Mouse (Mus musculus) ovary, adult 18-20 months (tissue): ENCODE results near the gene Faiml.
A peak's percentile ranks its signal among the peaks of the same experiment; 100 is the strongest.

Source experiments
- DNase-seq: peaks from one replicate; pipeline ENCODE4 v3.0.0; 2022; ENCODE audit warnings: low spot score, mixed read lengths

The Faiml gene

GRCm38 (mm10) chr9:99237139-99237538 is at the start of gene Faiml:
Gene Faiml (minus strand): TSS chr9:99237239.
- DNase-seq, result no peak

- DNase-seq, result no peak
These were observed 21.9 kb upstream of the Faiml start for GRCm38 (mm10) chr9:99258891-99259290.

DNA sequence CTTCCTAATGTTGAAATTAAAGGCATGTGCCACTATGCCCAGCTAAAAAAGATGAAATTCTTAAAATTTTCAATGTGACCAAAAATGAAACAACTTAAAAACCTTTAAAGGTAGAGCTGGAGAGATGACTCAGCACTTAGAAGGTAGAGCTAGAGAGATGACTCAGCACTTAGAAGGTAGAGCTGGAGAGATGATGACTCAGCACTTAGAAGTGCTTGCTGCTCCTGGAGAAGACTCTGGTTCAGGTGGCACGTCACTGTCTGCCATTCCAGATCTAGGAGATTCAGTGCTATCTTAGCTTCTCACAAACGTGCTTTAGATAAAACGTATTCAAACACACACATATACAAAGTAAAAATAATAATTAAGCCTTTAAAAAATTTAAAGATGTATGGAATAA is 19.8 kb upstream of the Faiml start:
- DNase-seq, result no peak

- DNase-seq, result no peak
These were observed 19.2 kb upstream of the Faiml start for GRCm38 (mm10) chr9:99256206-99256605.

DNA sequence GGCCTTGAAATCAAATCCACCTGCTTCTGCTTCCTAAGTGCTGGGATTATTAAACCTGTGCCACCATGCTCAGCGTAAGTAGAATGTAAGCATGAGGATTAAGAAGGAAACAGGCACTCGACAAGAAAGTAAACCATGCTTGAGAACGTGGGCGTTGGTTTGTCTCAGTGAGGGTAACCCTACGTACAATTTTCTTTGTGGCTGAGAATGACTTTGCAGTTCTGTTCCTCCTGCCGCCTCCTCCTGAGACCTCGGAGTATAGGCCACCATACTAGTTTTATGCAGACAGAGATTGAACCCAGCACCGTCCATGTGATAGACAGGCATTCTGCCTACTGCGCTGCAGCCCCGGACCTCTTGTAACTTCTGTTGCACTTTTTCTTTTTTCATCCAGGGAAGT is 16.8 kb upstream of the Faiml start:
- no peak for DNase-seq

DNA sequence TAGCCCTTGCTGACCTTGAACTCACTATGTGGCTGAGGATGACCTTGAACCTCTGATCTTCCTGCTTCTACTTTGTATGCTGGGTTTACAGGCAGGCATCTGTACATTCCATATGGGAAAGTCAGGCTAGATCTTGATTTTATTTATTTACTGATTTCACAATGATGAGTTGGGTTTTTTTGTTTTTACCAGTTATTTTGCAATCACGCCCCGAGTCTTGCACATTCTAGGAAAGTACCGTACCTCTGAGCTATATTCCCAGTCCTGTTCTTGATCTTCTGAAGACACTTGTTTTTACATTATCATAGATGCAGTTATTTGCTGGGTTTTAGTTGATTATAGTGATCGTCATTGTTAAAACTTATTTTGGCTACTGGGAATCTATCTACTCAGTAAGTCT is 11.9 kb upstream of the Faiml start:
- DNase-seq, result no peak

- no peak for DNase-seq
These were observed 11.3 kb upstream of the Faiml start for GRCm38 (mm10) chr9:99248304-99248703.

- DNase-seq, result no peak
These were observed 6.9 kb upstream of the Faiml start for GRCm38 (mm10) chr9:99243895-99244293.

- peak; percentile 92 for DNase-seq
These were observed 6.3 kb upstream of the Faiml start, which contains the start of gene Cep70 for GRCm38 (mm10) chr9:99243190-99243894. Gene Cep70 (plus strand): TSS chr9:99243367.

DNA sequence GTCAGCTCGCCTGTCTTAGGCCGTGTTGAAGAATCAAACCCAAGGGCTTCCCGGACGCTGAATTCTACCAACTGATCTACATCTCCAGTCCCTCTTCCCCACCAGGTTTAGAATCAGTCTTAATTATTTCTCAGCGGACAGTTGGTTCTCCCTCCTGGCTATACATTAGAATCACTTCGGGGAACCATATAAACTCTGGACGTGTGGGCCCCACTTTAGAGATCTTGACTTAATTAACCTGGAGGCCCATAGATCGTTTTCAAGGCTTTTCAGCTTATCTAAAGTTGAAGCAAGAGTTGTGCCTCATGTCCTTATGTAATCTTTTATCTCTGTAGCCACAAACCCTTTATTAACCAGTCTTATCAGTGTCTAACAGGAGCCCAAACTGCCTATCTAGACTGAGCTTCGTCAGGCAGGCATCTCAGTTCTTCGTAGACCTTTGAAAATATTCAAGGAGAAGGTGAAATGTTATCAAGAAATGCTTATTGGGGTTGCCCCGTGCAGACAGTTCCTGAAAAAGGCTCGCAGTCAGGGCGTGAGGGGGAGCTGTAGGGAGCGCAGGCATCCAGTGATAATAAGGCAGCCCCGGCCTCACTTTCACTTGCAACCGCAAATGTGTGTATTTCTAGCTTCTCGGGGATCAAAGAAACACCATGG is 5.6 kb upstream of the Faiml start:
- DNase-seq, result no peak

DNA sequence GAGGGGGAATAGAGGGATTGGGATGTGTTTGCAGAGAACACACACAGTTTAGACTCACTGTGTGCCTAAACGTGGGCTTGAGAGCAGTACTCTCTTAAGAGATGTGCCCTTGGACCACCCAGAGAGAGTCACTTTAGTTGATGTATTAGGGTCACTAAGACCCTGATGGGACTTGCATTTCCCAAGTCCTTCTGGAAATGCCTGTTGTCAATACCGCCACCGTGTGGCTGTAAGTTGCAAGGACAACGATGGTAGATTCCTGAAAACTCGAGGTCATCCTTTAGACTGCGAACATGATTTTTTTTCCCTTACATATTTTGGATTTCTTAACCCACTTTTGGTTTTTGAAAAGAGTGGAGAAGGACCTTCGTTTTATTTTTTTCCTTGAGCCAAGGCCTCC is 5.0 kb upstream of the Faiml start:
- DNase-seq, result no peak

DNA sequence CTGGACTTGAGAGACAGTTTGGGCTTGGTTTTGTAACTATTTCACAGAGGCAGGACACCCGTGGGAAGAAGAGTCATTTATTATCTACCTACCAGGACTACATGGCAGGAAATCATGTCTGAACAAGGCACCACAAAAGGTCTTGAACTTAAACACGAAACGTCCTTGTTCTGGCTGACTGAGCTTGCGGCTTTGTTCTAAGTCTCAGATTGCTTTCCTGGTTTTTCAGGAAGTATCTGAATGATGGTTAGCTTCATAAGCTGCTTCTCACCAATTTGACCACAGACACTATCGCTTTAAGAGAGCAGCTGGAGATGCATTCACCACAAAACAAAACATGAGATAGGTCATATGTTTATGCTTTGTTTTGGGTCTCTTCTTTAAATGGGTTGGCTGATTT is 3.5 kb upstream of the Faiml start:
- no peak for DNase-seq

DNA sequence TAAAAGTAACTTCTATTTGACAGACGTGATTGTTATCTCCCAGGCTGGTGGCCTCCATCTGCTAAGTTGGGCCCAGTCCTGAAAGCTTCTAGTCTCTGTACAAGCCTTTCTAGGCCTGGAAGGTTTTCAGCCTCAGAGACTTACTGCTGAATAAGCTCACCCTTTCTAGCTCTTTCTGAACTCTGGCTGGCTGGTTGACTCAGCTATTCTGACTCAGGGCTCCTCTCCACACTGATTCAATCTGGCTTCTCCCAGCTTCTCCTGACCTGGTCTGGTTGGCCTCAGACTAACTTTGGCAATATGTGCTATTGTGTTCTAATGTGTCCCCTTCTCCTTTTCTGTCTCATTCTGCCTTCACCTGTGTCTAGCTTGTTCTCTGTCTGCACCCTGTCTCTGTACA is 2.2 kb upstream of the Faiml start:
- DNase-seq, result no peak

GRCm38 (mm10) chr9:99238276-99238675 is 1.2 kb upstream of the Faiml start:
- DNase-seq, result no peak

DNA sequence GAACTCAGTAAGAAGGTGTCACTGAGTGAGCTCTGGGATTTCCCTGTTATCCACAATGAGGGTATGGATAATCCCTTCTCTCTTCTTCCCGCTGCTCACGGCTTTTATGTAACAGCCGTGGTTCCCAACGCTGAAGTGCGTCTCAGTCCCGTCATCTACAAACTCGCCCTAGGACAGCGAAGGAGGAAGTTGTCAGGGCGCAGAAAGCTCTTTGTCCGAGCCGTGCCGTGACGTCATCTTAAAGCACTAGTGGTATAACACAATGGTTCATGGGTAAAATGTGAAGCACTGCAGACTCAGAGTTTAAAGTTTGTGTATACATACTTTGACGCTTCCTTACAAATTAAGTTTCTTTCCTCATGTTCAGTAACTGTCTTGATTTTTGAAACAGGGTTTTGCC is 7.6 kb downstream of the Faiml start:
- no peak for DNase-seq

GRCm38 (mm10) chr9:99224583-99224982 is 12.5 kb downstream of the Faiml start:
- no peak for DNase-seq

- DNase-seq, result no peak
These were observed 15.4 kb downstream of the Faiml start for GRCm38 (mm10) chr9:99221636-99222035.

- peak; percentile 64 for DNase-seq
These were observed 18.9 kb downstream of the Faiml start for GRCm38 (mm10) chr9:99217999-99218719.

DNA sequence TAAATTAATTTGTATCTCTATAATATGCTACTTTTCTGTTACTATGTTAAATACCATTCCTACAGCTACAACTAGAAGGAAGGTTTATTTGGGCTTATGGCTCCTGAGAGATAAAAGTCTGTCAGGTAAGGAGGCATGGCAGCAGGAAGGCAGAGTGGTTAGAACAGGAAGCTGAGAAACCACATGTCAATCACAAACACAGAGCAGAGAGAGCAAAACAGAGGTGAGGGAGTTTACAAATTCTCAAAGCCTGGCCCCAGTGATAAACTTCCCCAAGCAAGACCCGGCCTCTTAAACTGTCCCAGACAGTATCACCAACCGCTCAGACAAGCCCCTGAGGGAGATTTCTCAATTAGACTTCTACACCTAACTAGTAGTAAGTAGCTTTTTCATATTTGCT is 20.9 kb downstream of the Faiml start:
- DNase-seq, result no peak

GRCm38 (mm10) chr9:99212643-99213042 is 24.4 kb downstream of the Faiml start:
- no peak for DNase-seq

GRCm38 (mm10) chr9:99183043-99183670 is 53.9 kb downstream of the Faiml start:
- DNase-seq, result no peak

DNA sequence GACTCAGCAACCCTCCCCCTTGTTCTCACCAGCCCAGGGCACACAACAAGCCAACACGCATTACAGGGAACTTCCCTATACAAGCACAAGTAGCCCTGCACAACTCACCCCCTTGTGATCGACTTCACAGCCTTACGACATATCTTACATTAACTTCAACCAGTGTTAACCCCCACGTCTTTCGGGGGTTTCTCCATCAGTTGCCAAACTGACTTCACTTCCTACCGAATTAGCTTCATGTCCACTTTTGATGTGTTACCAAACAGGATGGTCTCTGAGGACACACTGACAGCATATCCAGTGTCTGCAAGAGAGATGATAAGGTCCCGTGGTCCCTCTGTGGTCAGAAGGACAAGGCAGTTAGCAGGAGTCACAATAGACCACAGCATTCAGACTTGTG is 54.9 kb downstream of the Faiml start:
- no peak for DNase-seq

- no peak for DNase-seq
These were observed 56.8 kb downstream of the Faiml start for GRCm38 (mm10) chr9:99180272-99180671.
